Comparison of ENCODE assay signal across 26 mouse cellular contexts in genomic region chr8:22079313-22080007, GRCm38 (mm10). TPM values are rescaled to one million over a fixed set of nuclear protein-coding genes. Genes with fewer than 3 reads are reported as not detected.
DNase-seq lines count a peak whose midpoint lies in the region; ATAC-seq and TF ChIP-seq lines count a peak whose summit lies in the region.
"Had no signal": no experiment of that assay in that cellular context is flagged by ENCODE, and none has a peak within 500 bp of the region (broad histone marks: within the 10 kb centered on the region; RNA-seq: fewer than 3 reads in every experiment).

No protein-coding gene starts in this region.

- peak; percentile 94 for ATAC-seq in megakaryocyte, adult 5-6 weeks (ENCODE audit: poor library complexity, severe bottlenecking)
- ATAC-seq in hindbrain, embryonic 11.5 days (ENCODE audit: low FRiP score): no peak
- ATAC-seq: forebrain, embryonic 14.5 days; forebrain, postnatal 0 days; hindbrain, embryonic 16.5 days; intestine, embryonic 15.5 days; Patski had no signal

- DNase-seq in NIH3T3 (ENCODE audit: low read depth): peak; percentile 17
- no peak for DNase-seq in hindbrain, embryonic 11.5 days (ENCODE audit: low spot score)
- DNase-seq in retina, embryonic 14.5 days (ENCODE audit: low spot score): no peak
- no peak for DNase-seq in right cerebral cortex, postnatal 25 days
- DNase-seq: adrenal gland, postnatal 10 days; adrenal gland, postnatal 36 days; cerebellum, adult 18-20 months; cerebellum, adult 9-10 months; cerebellum, postnatal 14 days; forebrain, postnatal 0 days; gastrocnemius, postnatal 25 days; heart, adult 2 months had no signal

- TF ChIP-seq CTCF in bone marrow macrophage, adult 2 months (IDR thresholded peaks at IDR 0.05; ENCODE audit: low read depth, low read length): no peak

- no peaks in the 10 kb centered on the region for H3K9me3 ChIP-seq in hindbrain, embryonic 11.5 days (ENCODE audit: control insufficient read depth, low read length)
- H3K9me3 ChIP-seq: embryonic facial prominence, embryonic 12.5 days; embryonic facial prominence, embryonic 15.5 days; heart, embryonic 10.5 days; heart, embryonic 13.5 days; hindbrain, embryonic 13.5 days; intestine, embryonic 15.5 days had no signal

- H3K9ac ChIP-seq in hindbrain, embryonic 11.5 days (ENCODE audit: low read depth, low read length): no peak overlapping the region
- H3K9ac ChIP-seq: embryonic facial prominence, embryonic 12.5 days; embryonic facial prominence, embryonic 15.5 days; forebrain, postnatal 0 days; heart, embryonic 13.5 days; hindbrain, embryonic 13.5 days; intestine, embryonic 15.5 days had no signal

- no peak overlapping the region for H3K27ac ChIP-seq in bone marrow macrophage, adult 2 months (ENCODE audit: insufficient read depth, low read depth, low read length)
- H3K27ac ChIP-seq in hindbrain, embryonic 11.5 days (ENCODE audit: low read depth, low read length): no peak overlapping the region
- H3K27ac ChIP-seq: embryonic facial prominence, embryonic 12.5 days; embryonic facial prominence, embryonic 15.5 days; heart, adult 2 months; heart, embryonic 10.5 days; heart, embryonic 13.5 days; hindbrain, embryonic 13.5 days; intestine, embryonic 15.5 days had no signal

- no peaks in the 10 kb centered on the region for H3K36me3 ChIP-seq in hindbrain, embryonic 11.5 days (ENCODE audit: control insufficient read depth, insufficient read depth, low read length)
- H3K36me3 ChIP-seq: embryonic facial prominence, embryonic 12.5 days; embryonic facial prominence, embryonic 15.5 days; heart, embryonic 10.5 days; heart, embryonic 13.5 days; hindbrain, embryonic 13.5 days; intestine, embryonic 15.5 days had no signal

- H3K4me2 ChIP-seq in hindbrain, embryonic 11.5 days (replicated peaks; ENCODE audit: low read depth, low read length): no peak overlapping the region
- H3K4me2 ChIP-seq: embryonic facial prominence, embryonic 12.5 days; embryonic facial prominence, embryonic 15.5 days; heart, embryonic 13.5 days; hindbrain, embryonic 13.5 days; intestine, embryonic 15.5 days had no signal

- peak overlapping the region; percentile 23; the same call in 1 of the 2 replicates for H3K4me3 ChIP-seq in bone marrow macrophage, adult 2 months (ENCODE audit: insufficient read depth, low read length)
- H3K4me3 ChIP-seq in hindbrain, embryonic 11.5 days (ENCODE audit: low read depth, low read length): no peak overlapping the region
- H3K4me3 ChIP-seq: embryonic facial prominence, embryonic 12.5 days; embryonic facial prominence, embryonic 15.5 days; heart, adult 2 months; heart, embryonic 10.5 days; heart, embryonic 13.5 days; hindbrain, embryonic 13.5 days; intestine, embryonic 15.5 days had no signal

- H3K4me1 ChIP-seq in bone marrow macrophage, adult 2 months (ENCODE audit: control insufficient read depth, insufficient read depth, low read length): peaks cover 7% of the 10 kb centered on the region
- no peaks in the 10 kb centered on the region for H3K4me1 ChIP-seq in hindbrain, embryonic 11.5 days (replicated peaks; ENCODE audit: control insufficient read depth, insufficient read depth, low read length)
- H3K4me1 ChIP-seq: embryonic facial prominence, embryonic 12.5 days; embryonic facial prominence, embryonic 15.5 days; hindbrain, embryonic 13.5 days; intestine, embryonic 15.5 days had no signal

- no peak for TF ChIP-seq POLR2A in bone marrow macrophage, adult 2 months (IDR thresholded peaks at IDR 0.05; ENCODE audit: borderline replicate concordance, low read depth, low read length)

- no peaks in the 10 kb centered on the region for H3K27me3 ChIP-seq in hindbrain, embryonic 11.5 days (ENCODE audit: control insufficient read depth, insufficient read depth, low read length)
- H3K27me3 ChIP-seq: embryonic facial prominence, embryonic 12.5 days; embryonic facial prominence, embryonic 15.5 days; heart, embryonic 13.5 days; hindbrain, embryonic 13.5 days; intestine, embryonic 15.5 days; Patski had no signal

- WGBS in hindbrain, embryonic 11.5 days: 85% methylated on average over 9 of the region's 9 CpGs

RNA-seq across cellular contexts. Expression of gene Alg11, which starts 18.9 kb away (rescaled TPM):
- polyA plus RNA-seq in bone marrow macrophage, adult 2 months (2012; ENCODE audit: insufficient read depth, insufficient read length, missing spikeins): 7.7 and 9.3 TPM in 2 replicates
- 8.6 and 8.9 TPM in 2 replicates for total RNA-seq in megakaryocyte, adult 5-6 weeks (2015)
- 10.9 and 12.5 TPM in 2 replicates for total RNA-seq in megakaryocyte, adult 5-6 weeks (2017)
- polyA plus RNA-seq in hindbrain, embryonic 11.5 days (2014; fragmentation: Nextera tagmentation; extraction: Ambion mirVana): 32.3 and 34.1 TPM in 2 replicates

RNA-seq across cellular contexts. Expression of gene Atp7b, which starts 19.4 kb away (rescaled TPM):
- 0.12 TPM in 1 of 2 replicates, not detected in the other for polyA plus RNA-seq in bone marrow macrophage, adult 2 months (2012; ENCODE audit: insufficient read depth, insufficient read length, missing spikeins)
- total RNA-seq in megakaryocyte, adult 5-6 weeks (2015): 0.47 and 0.62 TPM in 2 replicates
- total RNA-seq in megakaryocyte, adult 5-6 weeks (2017): 0.29 and 0.69 TPM in 2 replicates
- polyA plus RNA-seq in hindbrain, embryonic 11.5 days (2014; fragmentation: Nextera tagmentation; extraction: Ambion mirVana): 1.3 and 1.9 TPM in 2 replicates

RNA-seq across cellular contexts. Expression of gene Nek5, which starts 45.4 kb away (rescaled TPM):
- polyA plus RNA-seq in bone marrow macrophage, adult 2 months (2012; ENCODE audit: insufficient read depth, insufficient read length, missing spikeins): not detected in 2 replicates
- total RNA-seq in megakaryocyte, adult 5-6 weeks (2015): not detected in 2 replicates
- not detected in 2 replicates for total RNA-seq in megakaryocyte, adult 5-6 weeks (2017)
- polyA plus RNA-seq in hindbrain, embryonic 11.5 days (2014; fragmentation: Nextera tagmentation; extraction: Ambion mirVana): 0.77 and 0.91 TPM in 2 replicates
- total RNA-seq: ES-E14; heart, adult 2 months; heart, postnatal 25 days; hematopoietic stem cell, adult 5-6 weeks had no signal
